Mouse (Mus musculus): ENCODE results near the gene Myh9.

GRCm38 (mm10) chr15:77763702-77764101 lies 78.3 kb downstream of the Myh9 start:
- TF ChIP-seq CTCF (IDR thresholded peaks at IDR 0.05; ENCODE audit: borderline replicate concordance, extremely low read depth, insufficient read depth, insufficient read length): no peak
- no peak for TF ChIP-seq POLR2A (IDR thresholded peaks at IDR 0.05; ENCODE audit: borderline replicate concordance, extremely low read depth, insufficient read depth, insufficient read length, poor library complexity, severe bottlenecking)

Measured in brain, embryonic 14.5 days (tissue).